Mouse (Mus musculus) liver, embryonic 15.5 days (tissue): ENCODE results near the gene Rgl1. TPM values are rescaled to one million over a fixed set of nuclear protein-coding genes. Genes with fewer than 3 reads are reported as not detected.

Experiments used
- ATAC-seq: fragments of 200-750 bp; cut with Nextera tagmentation; 2 replicates; pipeline ENCODE4 v1.8.0; 2017; ENCODE audit warnings: moderate number of reproducible peaks, mild to moderate bottlenecking, moderate library complexity; ENCODE audit not compliant: insufficient read depth
- H3K27ac ChIP-seq: fragments of 300-500 bp; sonication (generic); replicated peaks from 2 replicates; pipeline ENCODE4 v1.5.1; 2015; ENCODE audit warnings: mild to moderate bottlenecking, inconsistent platforms
- H3K27me3 ChIP-seq: fragments of 300-500 bp; sonication (generic); 2 replicates; pipeline ENCODE4 v1.6.1; 2015; ENCODE audit warnings: mild to moderate bottlenecking, inconsistent platforms
- H3K36me3 ChIP-seq: fragments of 300-500 bp; sonication (generic); replicated peaks from 2 replicates; pipeline ENCODE4 v1.6.1; 2015; ENCODE audit warnings: moderate library complexity, mild to moderate bottlenecking, inconsistent platforms
- H3K4me1 ChIP-seq: fragments of 300-500 bp; sonication (generic); replicated peaks from 2 replicates; pipeline ENCODE4 v1.6.1; 2015; ENCODE audit warnings: inconsistent platforms
- H3K4me2 ChIP-seq: fragments of 300-500 bp; sonication (generic); 2 replicates; pipeline ENCODE4 v1.6.1; 2015; ENCODE audit warnings: moderate library complexity, mild to moderate bottlenecking, inconsistent platforms
- H3K4me3 ChIP-seq: fragments of 300-500 bp; sonication (generic); replicated peaks from 2 replicates; pipeline ENCODE4 v1.5.1; 2015; ENCODE audit warnings: mild to moderate bottlenecking, inconsistent platforms
- H3K9ac ChIP-seq: fragments of 300-500 bp; sonication (generic); 2 replicates; pipeline ENCODE4 v1.6.1; 2015; ENCODE audit warnings: moderate library complexity, mild to moderate bottlenecking, inconsistent platforms
- H3K9me3 ChIP-seq: fragments of 300-500 bp; sonication (generic); replicated peaks from 2 replicates; pipeline ENCODE4 v1.6.1; 2016; ENCODE audit warnings: inconsistent platforms
- WGBS: fragments of 180-500 bp; shearing (Covaris S2); methylation state at CpG from one replicate; pipeline ENCODE4 v1.1.7; 2015; ENCODE audit warnings: mixed read lengths; ENCODE audit not compliant: insufficient replicate concordance; 5-methylcytosine and 5-hydroxymethylcytosine counted together
- polyA plus RNA-seq: library from polyadenylated mRNA; unstranded; fragments of >200 nt; fragmentation: Nextera tagmentation; extraction: Ambion mirVana; gene quantifications from 2 replicates; pipeline ENCODE4 v1.2.1, GENCODE M21; 2015

Gene Rgl1
- polyA plus RNA-seq, 1 experiment from 2014 or later: 13.0 TPM

GRCm38 (mm10) chr1:152682368-152683194, 83.6 kb downstream of the Rgl1 start:
- ATAC-seq: no peak
- Histone ChIP-seq H3K4me1 (no peaks in the 10 kb centered on the region), H3K36me3 (no peaks in the 10 kb centered on the region), H3K4me2 (no peak overlapping the region), H3K9ac (no peak overlapping the region), H3K27ac (no peak overlapping the region), H3K9me3 (no peaks in the 10 kb centered on the region), H3K27me3 (no peaks in the 10 kb centered on the region), H3K4me3 (no peak overlapping the region)
- 46% methylated on average over 11 of the region's 11 CpGs for WGBS

GRCm38 (mm10) chr1:152681676-152682367, 84.3 kb downstream of the Rgl1 start:
- Histone ChIP-seq H3K4me1 (no peaks in the 10 kb centered on the region), H3K27ac (no peak overlapping the region), H3K27me3 (no peaks in the 10 kb centered on the region), H3K9me3 (no peaks in the 10 kb centered on the region), H3K9ac (no peak overlapping the region), H3K4me3 (no peak overlapping the region), H3K4me2 (no peak overlapping the region), H3K36me3 (no peaks in the 10 kb centered on the region)
- WGBS: 64% methylated on average over 6 of the region's 6 CpGs
- no peak for ATAC-seq

- Histone ChIP-seq H3K27ac (no peak overlapping the region), H3K9ac (no peak overlapping the region), H3K36me3 (no peaks in the 10 kb centered on the region), H3K27me3 (no peaks in the 10 kb centered on the region), H3K4me1 (no peaks in the 10 kb centered on the region), H3K4me2 (no peak overlapping the region), H3K9me3 (no peaks in the 10 kb centered on the region), H3K4me3 (no peak overlapping the region)
- WGBS: 32% methylated on average over 8 of the region's 8 CpGs
- ATAC-seq: no peak
Observed at GRCm38 (mm10) chr1:152681116-152681515, 85.0 kb downstream of the Rgl1 start.

GRCm38 (mm10) chr1:152678451-152678850, 87.7 kb downstream of the Rgl1 start:
- Histone ChIP-seq H3K9ac (no peak overlapping the region), H3K27me3 (no peaks in the 10 kb centered on the region), H3K4me2 (no peak overlapping the region), H3K27ac (no peak overlapping the region), H3K4me3 (no peak overlapping the region), H3K36me3 (no peaks in the 10 kb centered on the region), H3K4me1 (no peaks in the 10 kb centered on the region), H3K9me3 (no peaks in the 10 kb centered on the region)
- no peak for ATAC-seq
- whole genome bisulfite sequencing: 42% methylated on average over 5 of the region's 5 CpGs

- 53% methylated on average over 12 of the region's 12 CpGs for WGBS
- no peaks in the 10 kb centered on the region for H3K9me3 ChIP-seq
Observed at GRCm38 (mm10) chr1:152677482-152678211, 88.5 kb downstream of the Rgl1 start.

GRCm38 (mm10) chr1:152669446-152670180, 96.5 kb downstream of the Rgl1 start:
- no peak for ATAC-seq
- 53% methylated on average over 8 of the region's 8 CpGs for WGBS

More at GRCm38 (mm10) chr1:152677482-152678211, 88.5 kb downstream of the Rgl1 start:
- Histone ChIP-seq H3K27ac (no peak overlapping the region), H3K4me2 (no peak overlapping the region), H3K27me3 (no peaks in the 10 kb centered on the region), H3K4me3 (no peak overlapping the region), H3K4me1 (no peaks in the 10 kb centered on the region), H3K36me3 (no peaks in the 10 kb centered on the region), H3K9ac (no peak overlapping the region)
- no peak for ATAC-seq

GRCm38 (mm10) chr1:152660436-152660835, 105.7 kb downstream of the Rgl1 start:
- WGBS: 71% methylated on average over 7 of the region's 7 CpGs
- Histone ChIP-seq H3K9me3 (no peaks in the 10 kb centered on the region), H3K27me3 (no peaks in the 10 kb centered on the region), H3K4me3 (no peak overlapping the region), H3K27ac (no peak overlapping the region), H3K9ac (no peak overlapping the region), H3K36me3 (no peaks in the 10 kb centered on the region), H3K4me1 (no peaks in the 10 kb centered on the region), H3K4me2 (no peak overlapping the region)
- no peak for ATAC-seq

More at GRCm38 (mm10) chr1:152669446-152670180, 96.5 kb downstream of the Rgl1 start:
- Histone ChIP-seq H3K36me3 (no peaks in the 10 kb centered on the region), H3K4me3 (no peak overlapping the region), H3K27ac (no peak overlapping the region), H3K4me2 (no peak overlapping the region), H3K9me3 (no peaks in the 10 kb centered on the region), H3K9ac (no peak overlapping the region), H3K4me1 (no peaks in the 10 kb centered on the region), H3K27me3 (no peaks in the 10 kb centered on the region)

GRCm38 (mm10) chr1:152659961-152660360, 106.2 kb downstream of the Rgl1 start:
- no peaks in the 10 kb centered on the region for H3K9me3 ChIP-seq
- H3K4me1 ChIP-seq: no peaks in the 10 kb centered on the region
- H3K4me3 ChIP-seq: no peak overlapping the region
- no peak overlapping the region for H3K27ac ChIP-seq
- WGBS: 69% methylated on average over 4 of the region's 4 CpGs
- H3K36me3 ChIP-seq: no peaks in the 10 kb centered on the region
- no peak overlapping the region for H3K4me2 ChIP-seq
- H3K27me3 ChIP-seq: no peaks in the 10 kb centered on the region
- H3K9ac ChIP-seq: no peak overlapping the region
- no peak for ATAC-seq

GRCm38 (mm10) chr1:152656601-152657000, 109.5 kb downstream of the Rgl1 start:
- Histone ChIP-seq H3K36me3 (no peaks in the 10 kb centered on the region), H3K9me3 (no peaks in the 10 kb centered on the region), H3K27me3 (no peaks in the 10 kb centered on the region), H3K27ac (no peak overlapping the region), H3K9ac (no peak overlapping the region), H3K4me3 (no peak overlapping the region), H3K4me2 (no peak overlapping the region), H3K4me1 (no peaks in the 10 kb centered on the region)
- no peak for ATAC-seq
- 63% methylated on average over 6 of the region's 6 CpGs for WGBS

GRCm38 (mm10) chr1:152654851-152655250, 111.3 kb downstream of the Rgl1 start:
- H3K9me3 ChIP-seq: no peaks in the 10 kb centered on the region
- no peaks in the 10 kb centered on the region for H3K36me3 ChIP-seq
- H3K4me2 ChIP-seq: no peak overlapping the region
- no peak overlapping the region for H3K4me3 ChIP-seq
- no peaks in the 10 kb centered on the region for H3K4me1 ChIP-seq
- 72% methylated on average over 6 of the region's 6 CpGs for WGBS
- no peak for ATAC-seq
- no peak overlapping the region for H3K9ac ChIP-seq
- no peak overlapping the region for H3K27ac ChIP-seq
- no peaks in the 10 kb centered on the region for H3K27me3 ChIP-seq
